Mouse (Mus musculus): ENCODE measurements around the gene Snta1. TPM values are rescaled to one million over a fixed set of nuclear protein-coding genes. Genes with fewer than 3 reads are reported as not detected.
"Not testable (repeated sequence)": the region's sequence is repeated elsewhere in the genome, so short reads cannot be mapped to it uniquely, and the experiment has no call there.

Snta1 gene
- polyA plus RNA-seq, 1 experiment from 2014 or later, result 8.9 TPM

DNA sequence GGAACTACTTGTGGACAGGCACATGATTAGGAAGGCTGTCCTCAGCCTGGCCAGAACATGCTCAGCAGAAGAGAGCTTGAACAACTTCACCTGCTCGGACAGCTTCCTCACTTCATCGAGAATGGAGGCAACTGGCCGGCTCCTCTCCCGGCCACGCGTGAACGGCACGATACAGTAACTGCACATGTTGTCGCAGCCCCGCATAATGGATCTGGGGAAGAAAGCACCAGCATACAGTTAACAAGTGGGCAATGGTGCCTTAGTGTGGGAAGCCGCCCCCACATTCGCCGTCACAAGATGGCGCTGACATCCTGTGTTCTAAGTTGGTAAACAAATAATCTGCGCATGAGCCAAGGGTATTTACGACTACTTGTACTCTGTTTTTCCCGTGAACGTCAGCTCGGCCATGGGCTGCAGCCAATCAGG, 53.9 kb downstream of the Snta1 start:
- Histone ChIP-seq H3K36me3 (peaks cover 35% of the 10 kb centered on the region), H3K27ac (0 out of 2 replicates have a peak overlapping the region, but pooled peaks have one; percentile 51), H3K9ac (peak overlapping the region; percentile 58), H3K4me3 (peak overlapping the region; percentile 41), H3K4me2 (peak overlapping the region; percentile 50)
- H3K9me3 ChIP-seq; H3K27me3 ChIP-seq; ATAC-seq (ENCODE audit: insufficient number of reproducible peaks, insufficient read depth, low FRiP score, low TSS enrichment, low read depth); H3K4me1 ChIP-seq: not testable (repeated sequence)
- 69% methylated on average over 16 of the region's 19 CpGs for WGBS

DNA sequence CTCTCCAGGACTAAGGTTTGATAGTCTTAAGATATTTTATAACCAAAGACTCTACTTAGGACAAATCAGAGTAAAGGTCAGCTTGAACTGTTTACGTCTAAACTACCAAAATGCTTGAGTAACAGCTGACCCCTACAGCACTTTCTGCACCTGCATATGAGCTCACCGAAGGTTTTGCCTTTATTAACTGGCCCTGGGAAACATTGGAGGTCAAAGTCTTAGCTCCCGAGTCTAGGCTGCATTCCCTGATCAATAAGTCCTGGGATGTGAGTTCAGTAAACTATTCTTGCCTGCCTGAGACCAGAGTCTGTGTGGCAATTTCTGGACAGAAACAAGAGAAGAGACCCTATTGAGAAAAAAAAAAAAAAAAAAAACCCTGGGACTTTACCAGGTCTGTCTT, 59.7 kb downstream of the Snta1 start:
- H3K4me2 ChIP-seq, result no peak overlapping the region
- WGBS, result 85% methylated on average over 3 of the region's 3 CpGs
- peaks cover 71% of the 10 kb centered on the region for H3K36me3 ChIP-seq
- H3K27ac ChIP-seq, result no peak overlapping the region
- H3K27me3 ChIP-seq, result no peaks in the 10 kb centered on the region
- H3K9ac ChIP-seq, result no peak overlapping the region
- H3K9me3 ChIP-seq, result no peaks in the 10 kb centered on the region
- no peak for ATAC-seq (ENCODE audit: insufficient number of reproducible peaks, insufficient read depth, low FRiP score, low TSS enrichment, low read depth)
- no peak overlapping the region for H3K4me3 ChIP-seq
- no peaks in the 10 kb centered on the region for H3K4me1 ChIP-seq

DNA sequence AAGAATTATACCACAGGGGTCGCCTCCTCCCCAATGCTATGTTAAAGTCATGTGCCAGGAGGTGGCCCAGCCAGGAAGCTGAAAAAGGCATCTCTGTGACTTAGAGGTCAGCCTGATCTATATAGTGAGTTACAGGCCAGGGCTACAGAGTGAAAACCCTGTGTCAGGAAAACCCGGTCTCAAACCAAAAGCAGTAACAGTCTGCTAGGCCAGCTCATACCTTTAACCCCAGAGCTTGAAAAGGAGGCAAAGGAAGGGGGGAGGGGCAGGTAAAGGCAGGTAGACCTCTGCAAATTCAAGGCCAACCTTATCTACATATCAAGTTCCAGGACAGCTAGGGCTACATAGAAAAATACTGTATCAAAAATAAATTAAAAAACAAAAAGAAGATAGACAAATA, 68.5 kb downstream of the Snta1 start:
- no peak overlapping the region for H3K9ac ChIP-seq
- no peak overlapping the region for H3K4me3 ChIP-seq
- no peak overlapping the region for H3K27ac ChIP-seq
- H3K4me1 ChIP-seq, result no peaks in the 10 kb centered on the region
- no peaks in the 10 kb centered on the region for H3K27me3 ChIP-seq
- 62% methylated on average over 2 of the region's 2 CpGs for WGBS
- no peak overlapping the region for H3K4me2 ChIP-seq
- H3K36me3 ChIP-seq, result peaks cover 46% of the 10 kb centered on the region
- ATAC-seq (ENCODE audit: insufficient number of reproducible peaks, insufficient read depth, low FRiP score, low TSS enrichment, low read depth), result no peak
- no peaks in the 10 kb centered on the region for H3K9me3 ChIP-seq

DNA sequence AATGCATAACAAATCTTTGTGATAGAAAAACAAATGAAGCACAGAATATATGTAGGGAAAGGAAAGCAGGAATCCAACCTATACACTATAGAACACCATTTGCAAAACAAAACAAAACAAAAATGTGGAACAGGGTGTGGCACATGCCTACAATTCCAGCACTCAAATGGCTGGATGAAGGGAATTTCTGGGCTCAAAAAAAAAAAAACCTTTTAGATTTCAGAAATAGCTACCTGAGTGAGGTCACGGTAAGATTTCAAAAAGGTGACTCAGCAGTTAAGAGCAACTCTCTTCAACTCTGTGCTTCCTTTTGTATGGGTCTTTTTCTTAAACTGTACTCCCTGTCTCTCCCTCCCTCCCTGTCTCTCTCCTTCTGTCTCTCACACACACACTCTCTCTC, 69.7 kb downstream of the Snta1 start:
- Histone ChIP-seq H3K4me3 (no peak overlapping the region), H3K27ac (no peak overlapping the region), H3K9ac (no peak overlapping the region), H3K4me2 (no peak overlapping the region), H3K9me3 (no peaks in the 10 kb centered on the region), H3K27me3 (no peaks in the 10 kb centered on the region), H3K36me3 (peaks cover 44% of the 10 kb centered on the region), H3K4me1 (no peaks in the 10 kb centered on the region)
- 67% methylated on average over 1 of the region's 1 CpGs for WGBS
- no peak for ATAC-seq (ENCODE audit: insufficient number of reproducible peaks, insufficient read depth, low FRiP score, low TSS enrichment, low read depth)

DNA sequence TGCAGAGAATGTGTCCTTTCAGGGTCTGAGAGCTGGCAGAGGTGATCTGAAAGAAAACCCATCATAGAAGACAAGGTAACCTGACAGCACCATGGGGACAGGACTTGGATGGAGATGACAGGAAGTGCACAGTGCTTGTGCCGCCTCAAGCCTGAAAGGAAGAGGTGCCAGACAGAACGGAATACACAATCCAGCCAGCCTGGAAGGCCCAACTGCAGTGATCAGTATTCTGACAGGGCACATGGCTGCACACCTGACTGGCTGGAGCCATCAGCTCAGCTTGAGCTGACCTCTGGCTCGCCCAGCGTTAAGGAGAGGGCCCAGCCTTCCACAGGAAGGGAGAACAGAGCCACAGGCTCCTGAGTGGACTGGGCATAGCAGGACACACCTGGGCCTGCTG, 72.3 kb downstream of the Snta1 start:
- WGBS, result 88% methylated on average over 4 of the region's 4 CpGs
- Histone ChIP-seq H3K4me2 (no peak overlapping the region), H3K4me3 (no peak overlapping the region), H3K27me3 (no peaks in the 10 kb centered on the region), H3K9me3 (no peaks in the 10 kb centered on the region), H3K36me3 (peaks cover 23% of the 10 kb centered on the region), H3K4me1 (no peaks in the 10 kb centered on the region), H3K9ac (no peak overlapping the region), H3K27ac (no peak overlapping the region)
- ATAC-seq (ENCODE audit: insufficient number of reproducible peaks, insufficient read depth, low FRiP score, low TSS enrichment, low read depth), result no peak

DNA sequence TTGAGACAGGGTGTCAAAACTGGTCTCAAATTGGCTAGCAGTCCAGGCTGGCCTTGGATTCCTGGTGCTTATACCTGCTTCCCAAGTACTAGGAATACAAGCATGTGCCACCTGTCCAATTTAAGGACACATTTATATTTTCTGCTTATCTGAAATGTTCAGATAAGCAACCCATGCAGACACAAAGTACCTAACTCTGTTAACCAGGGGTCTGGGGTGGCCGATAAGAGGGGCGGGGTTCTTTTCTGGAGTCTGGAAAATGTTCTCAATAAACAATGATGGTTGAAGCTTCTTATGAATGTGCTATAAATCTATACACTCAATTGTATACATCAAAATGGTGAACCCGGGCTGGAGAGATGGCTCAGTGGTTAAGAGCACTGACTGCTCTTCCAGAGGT, 81.0 kb downstream of the Snta1 start:
- 84% methylated on average over 3 of the region's 3 CpGs for WGBS
- Histone ChIP-seq H3K4me3 (no peak overlapping the region), H3K9ac (no peak overlapping the region), H3K4me1 (no peaks in the 10 kb centered on the region), H3K4me2 (no peak overlapping the region), H3K27me3 (no peaks in the 10 kb centered on the region), H3K27ac (no peak overlapping the region), H3K9me3 (no peaks in the 10 kb centered on the region), H3K36me3 (no peaks in the 10 kb centered on the region)
- no peak for ATAC-seq (ENCODE audit: insufficient number of reproducible peaks, insufficient read depth, low FRiP score, low TSS enrichment, low read depth)

Other genes with a start within 250 kb of the Snta1 start
- not detected in 2 replicates for gene Bpifa5, start 245.5 kb downstream of the Snta1 start, polyA plus RNA-seq (2015; fragmentation: Nextera tagmentation; extraction: Ambion mirVana)
- gene Bpifb1, start 217.3 kb downstream of the Snta1 start, polyA plus RNA-seq (2015; fragmentation: Nextera tagmentation; extraction: Ambion mirVana), result not detected in 2 replicates
- 0.24 and 0.37 TPM in 2 replicates for gene Bpifb5, start 184.4 kb downstream of the Snta1 start, polyA plus RNA-seq (2015; fragmentation: Nextera tagmentation; extraction: Ambion mirVana)
- gene Bpifb9a, start 150.2 kb downstream of the Snta1 start, polyA plus RNA-seq (2015; fragmentation: Nextera tagmentation; extraction: Ambion mirVana), result not detected in 2 replicates
- gene Bpifb9b, start 100.9 kb downstream of the Snta1 start, polyA plus RNA-seq (2015; fragmentation: Nextera tagmentation; extraction: Ambion mirVana), result not detected in 2 replicates
- 18.5 and 22.4 TPM in 2 replicates for gene Cdk5rap1, start 35.1 kb downstream of the Snta1 start, polyA plus RNA-seq (2015; fragmentation: Nextera tagmentation; extraction: Ambion mirVana)
- 54.0 and 54.1 TPM in 2 replicates for gene Cbfa2t2, start 28.4 kb upstream of the Snta1 start, polyA plus RNA-seq (2015; fragmentation: Nextera tagmentation; extraction: Ambion mirVana)
- gene 1700003F12Rik, start 139.0 kb upstream of the Snta1 start, polyA plus RNA-seq (2015; fragmentation: Nextera tagmentation; extraction: Ambion mirVana), result 0.95 and 1.6 TPM in 2 replicates
- gene Actl10, start 143.7 kb upstream of the Snta1 start, polyA plus RNA-seq (2015; fragmentation: Nextera tagmentation; extraction: Ambion mirVana), result 0.41 and 0.45 TPM in 2 replicates
- gene Necab3, start 150.8 kb upstream of the Snta1 start, polyA plus RNA-seq (2015; fragmentation: Nextera tagmentation; extraction: Ambion mirVana), result 3.8 and 4.3 TPM in 2 replicates
- 21.1 and 22.6 TPM in 2 replicates for gene E2f1, start 161.8 kb upstream of the Snta1 start, polyA plus RNA-seq (2015; fragmentation: Nextera tagmentation; extraction: Ambion mirVana)
- 24.0 and 24.7 TPM in 2 replicates for gene Pxmp4, start 195.6 kb upstream of the Snta1 start, polyA plus RNA-seq (2015; fragmentation: Nextera tagmentation; extraction: Ambion mirVana)
- gene Zfp341, start 205.2 kb upstream of the Snta1 start, polyA plus RNA-seq (2015; fragmentation: Nextera tagmentation; extraction: Ambion mirVana), result 1.5 and 1.8 TPM in 2 replicates
- 1.2 TPM in 1 of 2 replicates, not detected in the other for gene 4930519P11Rik, start 205.3 kb upstream of the Snta1 start, polyA plus RNA-seq (2015; fragmentation: Nextera tagmentation; extraction: Ambion mirVana)
- 32.8 and 34.7 TPM in 2 replicates for gene Chmp4b, start 243.6 kb upstream of the Snta1 start, polyA plus RNA-seq (2015; fragmentation: Nextera tagmentation; extraction: Ambion mirVana)

Data from embryonic facial prominence, embryonic 13.5 days (tissue).